Mouse (Mus musculus) liver, embryonic 12.5 days (tissue): ENCODE results near the gene Card10. TPM values are rescaled to one million over a fixed set of nuclear protein-coding genes. Genes with fewer than 3 reads are reported as not detected.

Experiments used
- ATAC-seq: fragments of 200-750 bp; cut with Nextera tagmentation; 2 replicates; pipeline ENCODE4 v1.8.0; 2017; ENCODE audit warnings: moderate number of reproducible peaks, mild to moderate bottlenecking, moderate library complexity
- H3K27ac ChIP-seq: fragments of 300-500 bp; sonication (generic); 2 replicates; pipeline ENCODE4 v1.5.1; 2016; ENCODE audit warnings: mild to moderate bottlenecking
- H3K27me3 ChIP-seq: fragments of 300-500 bp; sonication (generic); replicated peaks from 2 replicates; pipeline ENCODE4 v1.6.1; 2016; ENCODE audit warnings: mild to moderate bottlenecking, moderate library complexity
- H3K36me3 ChIP-seq: fragments of 300-500 bp; sonication (generic); 2 replicates; pipeline ENCODE4 v1.6.1; 2016; ENCODE audit warnings: mild to moderate bottlenecking, moderate library complexity
- H3K4me1 ChIP-seq: fragments of 300-500 bp; sonication (generic); 2 replicates; pipeline ENCODE4 v1.6.1; 2016
- H3K4me2 ChIP-seq: fragments of 300-500 bp; sonication (generic); 2 replicates; pipeline ENCODE4 v1.6.1; 2016; ENCODE audit warnings: mild to moderate bottlenecking, moderate library complexity
- H3K4me3 ChIP-seq: fragments of 300-500 bp; sonication (generic); 2 replicates; pipeline ENCODE4 v1.5.1; 2016; ENCODE audit warnings: mild to moderate bottlenecking, moderate library complexity
- H3K9ac ChIP-seq: fragments of 300-500 bp; sonication (generic); 2 replicates; pipeline ENCODE4 v1.6.1; 2016; ENCODE audit warnings: mild to moderate bottlenecking, moderate library complexity
- H3K9me3 ChIP-seq: fragments of 300-500 bp; sonication (generic); replicated peaks from 2 replicates; pipeline ENCODE4 v1.6.1; 2016; ENCODE audit warnings: mild to moderate bottlenecking, moderate library complexity
- WGBS: fragments of 180-500 bp; shearing (Covaris S2); methylation state at CpG from one replicate; pipeline ENCODE4 v1.1.7; 2016; ENCODE audit not compliant: insufficient replicate concordance; 5-methylcytosine and 5-hydroxymethylcytosine counted together
- polyA plus RNA-seq: library from polyadenylated mRNA; unstranded; fragments of >200 nt; fragmentation: Nextera tagmentation; extraction: Ambion mirVana; gene quantifications from 2 replicates; pipeline ENCODE4 v1.2.1, GENCODE M21; 2016

Gene Card10
- polyA plus RNA-seq, 1 experiment from 2014 or later: 2.5 TPM

DNA sequence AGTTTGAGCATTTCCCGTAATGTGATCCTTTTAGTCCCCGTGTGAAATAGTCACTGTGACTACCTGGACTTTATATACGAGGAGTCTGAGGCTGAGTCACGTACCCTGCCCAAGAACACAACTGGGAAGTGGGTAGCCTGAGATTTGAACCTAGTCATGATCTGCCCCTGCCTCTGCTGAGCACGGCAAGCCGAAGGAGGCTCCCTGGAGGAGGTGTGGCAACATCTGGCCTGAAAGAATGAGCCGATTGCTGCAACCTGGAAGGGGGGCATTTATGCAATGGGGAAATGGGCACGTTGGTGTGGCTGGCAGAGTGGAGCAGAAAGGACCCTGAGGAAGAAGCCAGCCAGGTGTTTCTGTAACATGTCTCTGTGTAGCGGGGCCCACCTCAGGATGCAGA lies 6.9 kb upstream of the Card10 start:
- H3K9ac ChIP-seq: no peak overlapping the region
- H3K4me2 ChIP-seq: no peak overlapping the region
- no peaks in the 10 kb centered on the region for H3K4me1 ChIP-seq
- H3K27me3 ChIP-seq: peaks cover 43% of the 10 kb centered on the region
- no peaks in the 10 kb centered on the region for H3K9me3 ChIP-seq
- H3K4me3 ChIP-seq: no peak overlapping the region
- WGBS: 56% methylated on average over 9 of the region's 9 CpGs
- no peak overlapping the region for H3K27ac ChIP-seq
- no peak for ATAC-seq
- no peaks in the 10 kb centered on the region for H3K36me3 ChIP-seq

- no peak overlapping the region for H3K4me3 ChIP-seq
- H3K27me3 ChIP-seq: peaks cover 51% of the 10 kb centered on the region
- H3K4me1 ChIP-seq: peaks cover 7% of the 10 kb centered on the region
- no peaks in the 10 kb centered on the region for H3K36me3 ChIP-seq
- no peak overlapping the region for H3K27ac ChIP-seq
- H3K4me2 ChIP-seq: no peak overlapping the region
- 71% methylated on average over 2 of the region's 2 CpGs for WGBS
- H3K9ac ChIP-seq: no peak overlapping the region
- no peak for ATAC-seq
- no peaks in the 10 kb centered on the region for H3K9me3 ChIP-seq
These were observed 6.1 kb upstream of the Card10 start for GRCm38 (mm10) chr15:78808980-78809379.

- no peaks in the 10 kb centered on the region for H3K9me3 ChIP-seq
- peaks cover 69% of the 10 kb centered on the region for H3K27me3 ChIP-seq
- H3K4me3 ChIP-seq: no peak overlapping the region
- no peak overlapping the region for H3K9ac ChIP-seq
- no peak overlapping the region for H3K4me2 ChIP-seq
- WGBS: 50% methylated on average over 3 of the region's 3 CpGs
- peaks cover 23% of the 10 kb centered on the region for H3K4me1 ChIP-seq
- H3K36me3 ChIP-seq: no peaks in the 10 kb centered on the region
- no peak for ATAC-seq
- H3K27ac ChIP-seq: no peak overlapping the region
These were observed 4.3 kb upstream of the Card10 start for GRCm38 (mm10) chr15:78807141-78807540.

DNA sequence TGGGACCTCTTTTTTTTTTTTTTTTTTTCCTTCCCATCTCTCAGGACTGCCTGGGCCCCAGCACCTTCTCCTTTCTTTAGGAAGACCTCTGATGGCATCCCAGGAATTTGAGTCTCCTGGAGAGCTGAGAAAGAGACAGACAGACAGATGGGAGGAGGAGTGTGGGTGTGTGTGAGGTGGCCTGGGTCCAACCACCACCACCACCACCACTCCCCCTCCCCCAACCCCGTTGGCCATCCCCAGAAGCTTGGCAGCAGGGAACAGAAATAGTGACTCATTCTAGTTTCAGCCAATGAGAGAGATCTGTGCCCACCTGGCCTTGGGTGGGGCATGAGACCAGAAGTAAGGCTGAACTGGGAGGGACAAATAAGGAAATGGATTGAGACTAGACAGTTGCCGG lies 3.8 kb upstream of the Card10 start:
- H3K27ac ChIP-seq: no peak overlapping the region
- H3K4me2 ChIP-seq: no peak overlapping the region
- WGBS: 37% methylated on average over 2 of the region's 2 CpGs
- no peaks in the 10 kb centered on the region for H3K9me3 ChIP-seq
- no peaks in the 10 kb centered on the region for H3K36me3 ChIP-seq
- peaks cover 74% of the 10 kb centered on the region for H3K27me3 ChIP-seq
- no peak overlapping the region for H3K9ac ChIP-seq
- peaks cover 28% of the 10 kb centered on the region for H3K4me1 ChIP-seq
- no peak overlapping the region for H3K4me3 ChIP-seq
- ATAC-seq: no peak

- no peak overlapping the region for H3K4me3 ChIP-seq
- no peak overlapping the region for H3K9ac ChIP-seq
- H3K9me3 ChIP-seq: no peaks in the 10 kb centered on the region
- no peak for ATAC-seq
- H3K27me3 ChIP-seq: peaks cover 87% of the 10 kb centered on the region
- H3K36me3 ChIP-seq: no peaks in the 10 kb centered on the region
- 59% methylated on average over 2 of the region's 2 CpGs for WGBS
- H3K4me1 ChIP-seq: peaks cover 28% of the 10 kb centered on the region
- no peak overlapping the region for H3K4me2 ChIP-seq
- H3K27ac ChIP-seq: no peak overlapping the region
These were observed 2.5 kb upstream of the Card10 start for GRCm38 (mm10) chr15:78805351-78805750.

DNA sequence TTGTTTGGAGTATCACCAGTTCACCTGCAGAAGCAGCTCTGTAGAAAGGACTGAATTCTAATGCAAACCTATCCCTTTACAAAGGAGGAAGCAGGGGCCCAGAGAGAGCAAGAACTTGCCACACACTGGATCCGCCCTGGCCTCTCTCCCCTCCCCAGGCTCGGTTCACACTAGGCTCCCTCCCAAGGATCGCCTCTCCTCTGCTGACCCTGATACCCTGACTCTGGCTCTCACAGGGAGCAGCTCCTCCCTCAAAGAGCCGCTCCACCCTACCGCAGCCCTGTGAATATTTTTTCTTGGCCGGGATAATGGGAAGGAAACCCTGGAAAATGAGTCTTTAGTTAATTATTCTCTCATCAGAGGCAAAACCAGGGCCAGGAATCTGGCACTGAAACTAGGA lies 1.5 kb upstream of the Card10 start:
- H3K4me2 ChIP-seq: no peak overlapping the region

DNA sequence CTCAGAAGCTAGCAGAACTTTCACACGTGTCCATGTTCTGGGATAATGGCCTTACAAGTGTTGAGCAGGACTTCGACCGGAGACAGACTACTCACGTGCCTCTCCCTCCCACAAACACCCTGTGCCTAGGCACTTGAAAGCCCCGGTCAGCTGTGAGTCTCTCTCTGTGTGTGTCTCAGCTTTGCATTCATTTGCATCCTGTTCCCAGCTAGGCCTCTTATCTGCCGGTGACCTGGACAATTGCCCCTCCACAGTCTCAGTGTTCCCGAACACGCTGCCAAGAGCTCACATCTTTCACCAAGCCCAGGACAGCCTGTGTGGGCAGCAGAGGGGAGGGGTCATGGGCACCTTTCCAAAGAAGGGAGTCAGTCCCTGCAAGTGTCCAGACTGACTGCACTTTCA lies 658 bp upstream of the Card10 start:
- WGBS: 13% methylated on average over 8 of the region's 8 CpGs
- no peak overlapping the region for H3K27ac ChIP-seq
- H3K4me3 ChIP-seq: no peak overlapping the region
- peaks cover 28% of the 10 kb centered on the region for H3K4me1 ChIP-seq
- peak overlapping the region; percentile 78 for H3K4me2 ChIP-seq
- H3K9ac ChIP-seq: no peak overlapping the region
- no peaks in the 10 kb centered on the region for H3K36me3 ChIP-seq
- peaks cover 85% of the 10 kb centered on the region for H3K27me3 ChIP-seq
- ATAC-seq: no peak
- H3K9me3 ChIP-seq: no peaks in the 10 kb centered on the region

More for the DNA sequence above, 1.5 kb upstream of the Card10 start:
- Histone ChIP-seq H3K4me1 (peaks cover 28% of the 10 kb centered on the region), H3K4me3 (no peak overlapping the region), H3K36me3 (no peaks in the 10 kb centered on the region), H3K9ac (no peak overlapping the region), H3K27ac (no peak overlapping the region), H3K27me3 (peaks cover 81% of the 10 kb centered on the region), H3K9me3 (no peaks in the 10 kb centered on the region)
- ATAC-seq: no peak
- 11% methylated on average over 6 of the region's 6 CpGs for WGBS

- ATAC-seq: no peak
- no peaks in the 10 kb centered on the region for H3K36me3 ChIP-seq
- H3K27ac ChIP-seq: no peak overlapping the region
- peak overlapping the region; percentile 78 for H3K4me2 ChIP-seq
- no peaks in the 10 kb centered on the region for H3K9me3 ChIP-seq
- peaks cover 78% of the 10 kb centered on the region for H3K27me3 ChIP-seq
- peak overlapping the region; percentile 53 for H3K9ac ChIP-seq
- peaks cover 28% of the 10 kb centered on the region for H3K4me1 ChIP-seq
- H3K4me3 ChIP-seq: peak overlapping the region; percentile 60
- WGBS: 6% methylated on average over 67 of the region's 67 CpGs
These were observed 686 bp downstream of the Card10 start for GRCm38 (mm10) chr15:78801971-78802741.

GRCm38 (mm10) chr15:78801571-78801970 lies 1.3 kb downstream of the Card10 start:
- peak overlapping the region; percentile 78 for H3K4me2 ChIP-seq
- ATAC-seq: no peak
- H3K27me3 ChIP-seq: peaks cover 72% of the 10 kb centered on the region
- WGBS: 84% methylated on average over 9 of the region's 9 CpGs
- H3K36me3 ChIP-seq: no peaks in the 10 kb centered on the region
- no peaks in the 10 kb centered on the region for H3K9me3 ChIP-seq
- no peak overlapping the region for H3K27ac ChIP-seq
- H3K4me1 ChIP-seq: peaks cover 28% of the 10 kb centered on the region
- no peak overlapping the region for H3K9ac ChIP-seq
- peak overlapping the region; percentile 60; the same call in 1 of the 2 replicates for H3K4me3 ChIP-seq

DNA sequence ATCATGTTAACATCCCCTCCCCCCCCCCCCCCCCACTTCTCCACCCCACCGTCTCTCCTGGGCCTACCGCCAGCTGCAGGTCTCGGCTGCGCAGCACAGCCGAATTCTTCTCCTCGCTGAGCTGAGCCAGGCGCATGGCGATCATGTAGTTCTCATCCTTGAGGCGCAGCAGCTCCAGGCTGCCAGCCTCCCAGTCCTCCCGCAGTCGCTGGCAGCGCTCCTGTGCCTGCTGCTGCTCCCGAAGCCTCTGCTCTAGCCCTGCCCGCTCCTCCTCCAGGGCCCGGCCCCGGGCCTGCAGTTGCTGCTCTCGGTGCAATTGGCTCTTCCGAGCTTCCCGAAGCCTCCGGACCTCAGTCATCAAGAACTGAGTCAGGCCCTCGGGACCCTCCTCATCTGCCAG lies 3.8 kb downstream of the Card10 start:
- H3K27ac ChIP-seq: no peak overlapping the region
- H3K9me3 ChIP-seq: no peaks in the 10 kb centered on the region
- H3K4me1 ChIP-seq: peaks cover 22% of the 10 kb centered on the region
- no peak overlapping the region for H3K4me3 ChIP-seq
- H3K9ac ChIP-seq: no peak overlapping the region
- no peak overlapping the region for H3K4me2 ChIP-seq
- 78% methylated on average over 16 of the region's 21 CpGs for WGBS
- H3K36me3 ChIP-seq: 0 out of 2 replicates have a peak, but pooled peaks cover under 1% of the 10 kb centered on the region
- no peak for ATAC-seq
- peaks cover 49% of the 10 kb centered on the region for H3K27me3 ChIP-seq

GRCm38 (mm10) chr15:78797060-78797329 lies 5.8 kb downstream of the Card10 start:
- peaks cover 29% of the 10 kb centered on the region for H3K27me3 ChIP-seq
- WGBS: 73% methylated on average over 8 of the region's 8 CpGs
- peaks cover 3% of the 10 kb centered on the region; the same call in 1 of the 2 replicates for H3K4me1 ChIP-seq
- H3K27ac ChIP-seq: no peak overlapping the region
- H3K4me2 ChIP-seq: no peak overlapping the region
- no peaks in the 10 kb centered on the region for H3K9me3 ChIP-seq
- ATAC-seq: no peak
- H3K36me3 ChIP-seq: peaks cover 5% of the 10 kb centered on the region; the same call in 1 of the 2 replicates
- no peak overlapping the region for H3K9ac ChIP-seq
- H3K4me3 ChIP-seq: no peak overlapping the region

GRCm38 (mm10) chr15:78796196-78797059 lies 6.4 kb downstream of the Card10 start:
- H3K27me3 ChIP-seq: peaks cover 23% of the 10 kb centered on the region
- H3K4me2 ChIP-seq: no peak overlapping the region
- H3K27ac ChIP-seq: no peak overlapping the region
- no peaks in the 10 kb centered on the region for H3K4me1 ChIP-seq
- peaks cover 5% of the 10 kb centered on the region; the same call in 1 of the 2 replicates for H3K36me3 ChIP-seq
- WGBS: 70% methylated on average over 25 of the region's 25 CpGs
- no peak overlapping the region for H3K4me3 ChIP-seq
- no peak for ATAC-seq
- H3K9ac ChIP-seq: no peak overlapping the region
- H3K9me3 ChIP-seq: no peaks in the 10 kb centered on the region
